Mouse (Mus musculus) ES-Bruce4 (cell line): ENCODE data around the gene Prune1. TPM values are rescaled to one million over a fixed set of nuclear protein-coding genes. Genes with fewer than 3 reads are reported as not detected.

ENCODE experiments used
- H3K27ac ChIP-seq: 2 replicates; pipeline ENCODE4 v1.5.1; 2012; ENCODE audit warnings: low read length, inconsistent platforms; ENCODE audit not compliant: insufficient read depth
- H3K27me3 ChIP-seq: 2 replicates; pipeline ENCODE4 v1.6.1; 2012; ENCODE audit warnings: mild to moderate bottlenecking, low read length, inconsistent platforms; ENCODE audit not compliant: control insufficient read depth, poor library complexity, insufficient read depth, severe bottlenecking
- H3K36me3 ChIP-seq: 2 replicates; pipeline ENCODE4 v1.6.1; 2012; ENCODE audit warnings: inconsistent platforms, mild to moderate bottlenecking, low read length, moderate library complexity; ENCODE audit not compliant: control insufficient read depth, poor library complexity, insufficient read depth, severe bottlenecking
- H3K4me1 ChIP-seq: one replicate; pipeline ENCODE4 v1.8.1; 2011; ENCODE audit warnings: low read length; ENCODE audit not compliant: control insufficient read depth, insufficient read depth
- H3K4me3 ChIP-seq: 2 replicates; pipeline ENCODE4 v1.5.1; 2011; ENCODE audit warnings: low read depth, mild to moderate bottlenecking, low read length
- H3K9ac ChIP-seq: 2 replicates; pipeline ENCODE4 v1.6.1; 2012; ENCODE audit warnings: low read depth, mild to moderate bottlenecking, inconsistent platforms; ENCODE audit not compliant: poor library complexity, severe bottlenecking
- H3K9me3 ChIP-seq: replicated peaks from 2 replicates; pipeline ENCODE4 v1.6.1; 2012; ENCODE audit warnings: mild to moderate bottlenecking, low read length, inconsistent platforms; ENCODE audit not compliant: control insufficient read depth, poor library complexity, insufficient read depth, severe bottlenecking
- CTCF ChIP-seq: IDR thresholded peaks from one replicate; pipeline ENCODE4 v1.8.1; 2011; ENCODE audit warnings: low read depth, low read length
- EP300 ChIP-seq: IDR thresholded peaks from 2 replicates; pipeline ENCODE4 v1.6.1; 2011; ENCODE audit warnings: low read depth, low read length; ENCODE audit not compliant: insufficient read depth
- POLR2A ChIP-seq: IDR thresholded peaks from one replicate; pipeline ENCODE4 v1.8.1; 2011; ENCODE audit warnings: low read length; ENCODE audit not compliant: insufficient read depth
- polyA plus RNA-seq: library from polyadenylated mRNA; stranded (reverse); fragments of >200 nt; gene quantifications from 2 replicates; pipeline ENCODE4 v1.2.4, GENCODE M21; 2011; ENCODE audit warnings: low read depth; ENCODE audit not compliant: missing spikeins, insufficient read depth, insufficient read length

Gene Prune1
- polyA plus RNA-seq, 1 experiment = 43.9 TPM

DNA sequence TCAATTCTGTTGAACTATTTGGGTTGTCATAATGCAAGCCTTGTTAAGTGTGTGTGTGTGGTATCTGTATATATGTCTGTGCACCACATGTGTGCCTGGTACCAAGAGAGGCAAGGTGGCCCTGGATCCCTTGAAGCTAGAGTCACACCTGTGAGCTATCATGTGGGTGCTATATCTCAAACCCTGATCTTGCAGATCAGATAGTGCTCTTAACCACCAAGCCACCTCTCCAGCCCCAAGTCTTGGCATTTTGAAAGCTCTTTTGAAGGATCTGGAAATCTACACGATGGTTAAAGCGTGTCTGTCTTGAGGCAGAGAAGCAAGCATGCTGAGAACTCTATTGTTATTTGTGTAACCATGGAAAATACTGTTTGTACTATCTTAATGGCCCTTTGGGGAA lies 71.3 kb downstream of the Prune1 start:
- no peak overlapping the region for H3K4me3 ChIP-seq
- H3K36me3 ChIP-seq = peaks cover 17% of the 10 kb centered on the region
- no peak overlapping the region for H3K27ac ChIP-seq
- no peak overlapping the region for H3K9ac ChIP-seq
- H3K9me3 ChIP-seq = no peaks in the 10 kb centered on the region
- TF ChIP-seq CTCF (no peak), POLR2A (no peak), EP300 (no peak)
- H3K4me1 ChIP-seq = no peaks in the 10 kb centered on the region
- H3K27me3 ChIP-seq = no peaks in the 10 kb centered on the region

DNA sequence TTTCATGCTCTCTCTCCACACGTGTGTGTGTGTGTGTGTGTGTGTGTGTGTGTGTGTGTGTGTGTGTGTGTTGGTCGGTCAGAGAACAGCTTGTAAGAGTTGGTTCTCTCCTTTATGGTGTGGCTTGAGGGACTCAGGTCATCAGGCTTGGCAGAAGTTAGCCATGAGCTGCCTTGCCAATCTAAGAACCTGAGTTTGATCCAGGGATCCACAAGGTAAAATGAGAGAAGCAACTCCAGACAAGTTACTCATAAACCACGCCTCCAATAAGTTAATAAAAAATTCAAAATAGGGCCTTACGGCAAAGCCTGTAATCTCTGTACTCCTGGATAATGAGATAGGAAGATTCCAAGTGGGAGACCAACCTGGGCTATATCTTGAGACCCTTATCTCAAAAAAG lies 73.6 kb downstream of the Prune1 start:
- Histone ChIP-seq H3K4me3 (no peak overlapping the region), H3K9me3 (no peaks in the 10 kb centered on the region), H3K27ac (no peak overlapping the region), H3K9ac (no peak overlapping the region), H3K27me3 (no peaks in the 10 kb centered on the region), H3K36me3 (peaks cover 24% of the 10 kb centered on the region), H3K4me1 (no peaks in the 10 kb centered on the region)
- TF ChIP-seq CTCF (no peak), POLR2A (no peak), EP300 (no peak)

DNA sequence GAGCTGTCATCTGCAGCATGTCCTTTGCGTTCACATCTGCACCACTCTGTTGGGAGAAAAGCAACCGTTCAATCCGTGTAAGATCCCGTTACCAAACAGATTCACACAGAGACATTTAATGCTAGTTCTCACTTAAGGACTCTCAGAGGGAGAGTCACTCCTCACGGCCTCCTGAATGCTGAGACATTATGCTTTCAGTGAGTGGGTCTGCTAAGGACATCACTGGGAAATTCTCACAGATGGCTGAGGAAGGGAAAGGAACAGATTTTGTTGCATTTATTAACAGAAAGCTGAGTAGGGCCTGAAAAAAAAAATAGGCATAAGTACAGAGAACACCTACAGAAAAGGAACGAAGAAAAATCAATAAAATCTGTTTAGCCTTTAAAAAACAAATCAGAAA lies 78.0 kb downstream of the Prune1 start:
- H3K9ac ChIP-seq = no peak overlapping the region
- no peaks in the 10 kb centered on the region for H3K4me1 ChIP-seq
- TF ChIP-seq CTCF = no peak
- no peak for TF ChIP-seq EP300
- no peak for TF ChIP-seq POLR2A
- peaks cover 43% of the 10 kb centered on the region for H3K36me3 ChIP-seq
- H3K9me3 ChIP-seq = no peaks in the 10 kb centered on the region
- no peaks in the 10 kb centered on the region for H3K27me3 ChIP-seq
- H3K4me3 ChIP-seq = no peak overlapping the region
- H3K27ac ChIP-seq = no peak overlapping the region

Other genes starting within 250 kb of the Prune1 start
- 286 and 316 TPM in 2 replicates for gene Psmd4, start 239.5 kb downstream of the Prune1 start, polyA plus RNA-seq
- 53.9 and 63.5 TPM in 2 replicates for gene Pip5k1a, start 175.1 kb downstream of the Prune1 start, polyA plus RNA-seq
- 78.0 and 83.5 TPM in 2 replicates for gene Vps72, start 171.1 kb downstream of the Prune1 start, polyA plus RNA-seq
- 0.90 TPM in 1 of 2 replicates, not detected in the other for gene Tmod4, start 157.6 kb downstream of the Prune1 start, polyA plus RNA-seq
- 48.5 and 52.1 TPM in 2 replicates for gene Scnm1, start 148.1 kb downstream of the Prune1 start, polyA plus RNA-seq
- gene Lysmd1, start 148.0 kb downstream of the Prune1 start, polyA plus RNA-seq = 4.0 and 5.7 TPM in 2 replicates
- not detected in 2 replicates for gene Tnfaip8l2, start 139.7 kb downstream of the Prune1 start, polyA plus RNA-seq
- gene Sema6c, start 121.6 kb downstream of the Prune1 start, polyA plus RNA-seq = 13.3 and 18.8 TPM in 2 replicates
- 39.8 and 49.0 TPM in 2 replicates for gene Gabpb2, start 64.2 kb downstream of the Prune1 start, polyA plus RNA-seq
- 57.4 and 65.6 TPM in 2 replicates for gene Cdc42se1, start 53.3 kb downstream of the Prune1 start, polyA plus RNA-seq
- gene Mllt11, start 49.9 kb downstream of the Prune1 start, polyA plus RNA-seq = 13.1 and 15.5 TPM in 2 replicates
- gene Gm128, start 40.5 kb downstream of the Prune1 start, polyA plus RNA-seq = 1.2 and 2.1 TPM in 2 replicates
- gene Bnipl, start 30.9 kb downstream of the Prune1 start, polyA plus RNA-seq = 4.1 and 4.8 TPM in 2 replicates
- 43.6 and 48.0 TPM in 2 replicates for gene Mindy1, start 731 bp downstream of the Prune1 start, polyA plus RNA-seq
- gene Anxa9, start 25.1 kb upstream of the Prune1 start, polyA plus RNA-seq = 1.9 and 2.0 TPM in 2 replicates
- gene Cers2, start 32.7 kb upstream of the Prune1 start, polyA plus RNA-seq = 99.9 and 103 TPM in 2 replicates
- 67.9 and 73.3 TPM in 2 replicates for gene Setdb1, start 75.1 kb upstream of the Prune1 start, polyA plus RNA-seq
- gene 4930558C23Rik, start 120.8 kb upstream of the Prune1 start, polyA plus RNA-seq = 0.84 and 2.2 TPM in 2 replicates
- 70.9 and 75.5 TPM in 2 replicates for gene Arnt, start 152.3 kb upstream of the Prune1 start, polyA plus RNA-seq
- not detected in 2 replicates for gene Ctsk, start 217.2 kb upstream of the Prune1 start, polyA plus RNA-seq
- gene Ctss, start 244.7 kb upstream of the Prune1 start, polyA plus RNA-seq = not detected in 2 replicates